Mouse (Mus musculus): ENCODE data around the gene Ubap2. TPM values are rescaled to one million over a fixed set of nuclear protein-coding genes. Genes with fewer than 3 reads are reported as not detected.

The Ubap2 gene
- polyA plus RNA-seq (2012; rRNA removed), result 67.6 and 91.4 TPM in 2 replicates

- TF ChIP-seq POLR2A (IDR thresholded peaks at IDR 0.05; ENCODE audit: low read depth, low read length) (no peak), CTCF (IDR thresholded peaks at IDR 0.05; ENCODE audit: extremely low read depth, insufficient read depth, insufficient read length, insufficient replicate concordance) (no peak)
- peak; percentile 97 for DNase-seq (ENCODE audit: low read depth in 1 of 2, low spot score in 2 of 2)
- Histone ChIP-seq H3K4me1 (ENCODE audit: control insufficient read depth, insufficient read depth, insufficient read length) (peaks cover 5% of the 10 kb centered on the region; the same call in 1 of the 2 replicates), H3K27me3 (ENCODE audit: control insufficient read depth, insufficient read depth, low read length) (no peaks in the 10 kb centered on the region), H3K4me3 (ENCODE audit: extremely low read depth, insufficient read depth, insufficient read length) (peak within 1 kb of the TSS; percentile 87), H3K36me3 (ENCODE audit: control insufficient read depth, insufficient read depth, low read length) (peaks cover 2% of the 10 kb centered on the region; the same call in 1 of the 2 replicates), H3K27ac (ENCODE audit: insufficient read depth, low read length) (peak within 1 kb of the TSS; percentile 94)
- WGBS, result under 1% methylated on average over 60 of the region's 60 CpGs
These were observed at the start of gene Ubap2 for GRCm38 (mm10) chr4:41274980-41275850. Gene Ubap2 (minus strand): TSS chr4:41275144.

- 82% methylated on average over 4 of the region's 4 CpGs for WGBS
- H3K36me3 ChIP-seq (ENCODE audit: control insufficient read depth, insufficient read depth, low read length), result no peaks in the 10 kb centered on the region
- no peaks in the 10 kb centered on the region for H3K4me1 ChIP-seq (ENCODE audit: control insufficient read depth, insufficient read depth, insufficient read length)
These were observed 46.0 kb upstream of the Ubap2 start for GRCm38 (mm10) chr4:41320971-41321370.

GRCm38 (mm10) chr4:41318267-41318666, 43.3 kb upstream of the Ubap2 start:
- peaks cover 4% of the 10 kb centered on the region; the same call in 1 of the 2 replicates for H3K4me1 ChIP-seq (ENCODE audit: control insufficient read depth, insufficient read depth, insufficient read length)
- no peak overlapping the region for H3K27ac ChIP-seq (ENCODE audit: insufficient read depth, low read length)
- TF ChIP-seq CTCF (IDR thresholded peaks at IDR 0.05; ENCODE audit: extremely low read depth, insufficient read depth, insufficient read length, insufficient replicate concordance) (no peak), POLR2A (IDR thresholded peaks at IDR 0.05; ENCODE audit: low read depth, low read length) (no peak)
- H3K27me3 ChIP-seq (ENCODE audit: control insufficient read depth, insufficient read depth, low read length), result no peaks in the 10 kb centered on the region
- WGBS, result 88% methylated on average over 5 of the region's 5 CpGs
- H3K36me3 ChIP-seq (ENCODE audit: control insufficient read depth, insufficient read depth, low read length), result no peaks in the 10 kb centered on the region
- H3K4me3 ChIP-seq (ENCODE audit: extremely low read depth, insufficient read depth, insufficient read length), result no peak overlapping the region
- no peak for DNase-seq (ENCODE audit: low read depth in 1 of 2, low spot score in 2 of 2)

More at GRCm38 (mm10) chr4:41320971-41321370, 46.0 kb upstream of the Ubap2 start:
- Histone ChIP-seq H3K27me3 (ENCODE audit: control insufficient read depth, insufficient read depth, low read length) (no peaks in the 10 kb centered on the region), H3K4me3 (ENCODE audit: extremely low read depth, insufficient read depth, insufficient read length) (no peak overlapping the region), H3K27ac (ENCODE audit: insufficient read depth, low read length) (no peak overlapping the region)
- no peak for DNase-seq (ENCODE audit: low read depth in 1 of 2, low spot score in 2 of 2)
- TF ChIP-seq POLR2A (IDR thresholded peaks at IDR 0.05; ENCODE audit: low read depth, low read length) (no peak), CTCF (IDR thresholded peaks at IDR 0.05; ENCODE audit: extremely low read depth, insufficient read depth, insufficient read length, insufficient replicate concordance) (no peak)

- TF ChIP-seq POLR2A (IDR thresholded peaks at IDR 0.05; ENCODE audit: low read depth, low read length), result no peak
- no peak for TF ChIP-seq CTCF (IDR thresholded peaks at IDR 0.05; ENCODE audit: extremely low read depth, insufficient read depth, insufficient read length, insufficient replicate concordance)
- Histone ChIP-seq H3K27me3 (ENCODE audit: control insufficient read depth, insufficient read depth, low read length) (no peaks in the 10 kb centered on the region), H3K4me3 (ENCODE audit: extremely low read depth, insufficient read depth, insufficient read length) (peak overlapping the region; percentile 54), H3K36me3 (ENCODE audit: control insufficient read depth, insufficient read depth, low read length) (peaks cover 5% of the 10 kb centered on the region), H3K27ac (ENCODE audit: insufficient read depth, low read length) (peak overlapping the region; percentile 76), H3K4me1 (ENCODE audit: control insufficient read depth, insufficient read depth, insufficient read length) (peaks cover 13% of the 10 kb centered on the region; the same call in 1 of the 2 replicates)
- no peak for DNase-seq (ENCODE audit: low read depth in 1 of 2, low spot score in 2 of 2)
- 81% methylated on average over 8 of the region's 8 CpGs for WGBS
These were observed 40.2 kb upstream of the Ubap2 start for GRCm38 (mm10) chr4:41315173-41315572.

GRCm38 (mm10) chr4:41314141-41315129, 39.5 kb upstream of the Ubap2 start, which contains the start of gene Dcaf12:
Gene Dcaf12 (minus strand): TSS chr4:41314889.
- Histone ChIP-seq H3K36me3 (ENCODE audit: control insufficient read depth, insufficient read depth, low read length) (peaks cover 5% of the 10 kb centered on the region), H3K4me1 (ENCODE audit: control insufficient read depth, insufficient read depth, insufficient read length) (peaks cover 17% of the 10 kb centered on the region; the same call in 1 of the 2 replicates), H3K4me3 (ENCODE audit: extremely low read depth, insufficient read depth, insufficient read length) (peak within 1 kb of the TSS; percentile 93), H3K27ac (ENCODE audit: insufficient read depth, low read length) (peak within 1 kb of the TSS; percentile 93), H3K27me3 (ENCODE audit: control insufficient read depth, insufficient read depth, low read length) (no peaks in the 10 kb centered on the region)
- WGBS, result under 1% methylated on average over 69 of the region's 70 CpGs
- TF ChIP-seq CTCF (IDR thresholded peaks at IDR 0.05; ENCODE audit: extremely low read depth, insufficient read depth, insufficient read length, insufficient replicate concordance), result no peak
- peak; percentile 27 for TF ChIP-seq POLR2A (IDR thresholded peaks at IDR 0.05; ENCODE audit: low read depth, low read length)
- peak; percentile 81 to 91 for DNase-seq (ENCODE audit: low read depth in 1 of 2, low spot score in 2 of 2)

- 17% methylated on average over 14 of the region's 14 CpGs for WGBS
- Histone ChIP-seq H3K27me3 (ENCODE audit: control insufficient read depth, insufficient read depth, low read length) (no peaks in the 10 kb centered on the region), H3K4me1 (ENCODE audit: control insufficient read depth, insufficient read depth, insufficient read length) (peaks cover 19% of the 10 kb centered on the region; the same call in 1 of the 2 replicates), H3K27ac (ENCODE audit: insufficient read depth, low read length) (peak overlapping the region; percentile 93), H3K4me3 (ENCODE audit: extremely low read depth, insufficient read depth, insufficient read length) (peak overlapping the region; percentile 93), H3K36me3 (ENCODE audit: control insufficient read depth, insufficient read depth, low read length) (peaks cover 5% of the 10 kb centered on the region)
- DNase-seq (ENCODE audit: low read depth in 1 of 2, low spot score in 2 of 2), result no peak
- TF ChIP-seq POLR2A (IDR thresholded peaks at IDR 0.05; ENCODE audit: low read depth, low read length) (no peak), CTCF (IDR thresholded peaks at IDR 0.05; ENCODE audit: extremely low read depth, insufficient read depth, insufficient read length, insufficient replicate concordance) (no peak)
These were observed 38.8 kb upstream of the Ubap2 start for GRCm38 (mm10) chr4:41313722-41314121.
